Mouse (Mus musculus) liver, embryonic 16.5 days (tissue): Measurements from ENCODE around the gene Tjp3. TPM values are rescaled to one million over a fixed set of nuclear protein-coding genes. Genes with fewer than 3 reads are reported as not detected.

ENCODE experiments used
- ATAC-seq: fragments of 200-750 bp; cut with Nextera tagmentation; 2 replicates; pipeline ENCODE4 v1.8.0; 2017; ENCODE audit warnings: low read depth, mild to moderate bottlenecking, moderate number of reproducible peaks, moderate library complexity
- H3K27ac ChIP-seq: fragments of 300-500 bp; sonication (generic); 2 replicates; pipeline ENCODE4 v1.5.1; 2014; ENCODE audit warnings: mild to moderate bottlenecking, low read length
- H3K27me3 ChIP-seq: fragments of 300-500 bp; sonication (generic); 2 replicates; pipeline ENCODE4 v1.6.1; 2014; ENCODE audit warnings: low read depth, low read length, mixed read lengths; ENCODE audit not compliant: control insufficient read depth, insufficient read depth
- H3K36me3 ChIP-seq: fragments of 300-500 bp; sonication (generic); 2 replicates; pipeline ENCODE4 v1.6.1; 2014; ENCODE audit warnings: mild to moderate bottlenecking; ENCODE audit not compliant: control insufficient read depth, insufficient read depth
- H3K4me1 ChIP-seq: fragments of 300-500 bp; sonication (generic); 2 replicates; pipeline ENCODE4 v1.6.1; 2014; ENCODE audit warnings: low read depth, low read length, mixed read lengths; ENCODE audit not compliant: control insufficient read depth
- H3K4me2 ChIP-seq: fragments of 300-500 bp; sonication (generic); 2 replicates; pipeline ENCODE4 v1.6.1; 2014; ENCODE audit warnings: low read depth, low read length, mixed read lengths
- H3K4me3 ChIP-seq: fragments of 300-500 bp; sonication (generic); 2 replicates; pipeline ENCODE4 v1.5.1; 2014; ENCODE audit warnings: low read depth, mild to moderate bottlenecking, low read length
- H3K9ac ChIP-seq: fragments of 300-500 bp; sonication (generic); 2 replicates; pipeline ENCODE4 v1.6.1; 2014; ENCODE audit warnings: low read depth, low read length
- H3K9me3 ChIP-seq: fragments of 300-500 bp; sonication (generic); replicated peaks from 2 replicates; pipeline ENCODE4 v1.6.1; 2016; ENCODE audit warnings: low read length; ENCODE audit not compliant: control insufficient read depth
- WGBS: fragments of 180-500 bp; shearing (Covaris S2); extraction: QIAGEN DNeasy Blood & Tissue Kit; methylation state at CpG from one replicate; pipeline ENCODE4 v1.1.7; 2014; ENCODE audit not compliant: insufficient replicate concordance; 5-methylcytosine and 5-hydroxymethylcytosine counted together
- polyA plus RNA-seq: library from polyadenylated mRNA; unstranded; fragments of >200 nt; fragmentation: Nextera tagmentation; extraction: Ambion mirVana; gene quantifications from 2 replicates; pipeline ENCODE4 v1.2.1, GENCODE M21; 2015

Gene Tjp3
- polyA plus RNA-seq, 1 experiment from 2014 or later: 1.4 TPM

GRCm38 (mm10) chr10:81328386-81328785, 37.0 kb upstream of the Tjp3 start, which contains the start of gene Tbxa2r:
Gene Tbxa2r (plus strand): TSS chr10:81328731.
- H3K27ac ChIP-seq: peak within 1 kb of the TSS; percentile 56; the same call in 1 of the 2 replicates
- 10% methylated on average over 10 of the region's 10 CpGs for WGBS

GRCm38 (mm10) chr10:81327959-81328358, 36.6 kb upstream of the Tjp3 start:
- H3K4me1 ChIP-seq: peaks cover 8% of the 10 kb centered on the region
- no peak overlapping the region for H3K4me2 ChIP-seq
- H3K9me3 ChIP-seq: no peaks in the 10 kb centered on the region
- H3K9ac ChIP-seq: no peak overlapping the region
- 29% methylated on average over 2 of the region's 2 CpGs for WGBS
- peaks cover 42% of the 10 kb centered on the region for H3K36me3 ChIP-seq
- H3K27me3 ChIP-seq: peaks cover 4% of the 10 kb centered on the region; the same call in 1 of the 2 replicates
- no peak for ATAC-seq
- no peak overlapping the region for H3K27ac ChIP-seq
- no peak overlapping the region for H3K4me3 ChIP-seq

More at GRCm38 (mm10) chr10:81328386-81328785, 37.0 kb upstream of the Tjp3 start, which contains the start of gene Tbxa2r:
- peaks cover 4% of the 10 kb centered on the region; the same call in 1 of the 2 replicates for H3K27me3 ChIP-seq
- H3K9me3 ChIP-seq: no peaks in the 10 kb centered on the region
- peaks cover 8% of the 10 kb centered on the region for H3K4me1 ChIP-seq
- no peak within 1 kb of the TSS for H3K9ac ChIP-seq
- peak; percentile 30 for ATAC-seq
- H3K4me2 ChIP-seq: no peak within 1 kb of the TSS
- peaks cover 38% of the 10 kb centered on the region for H3K36me3 ChIP-seq
- H3K4me3 ChIP-seq: no peak within 1 kb of the TSS

- WGBS: 43% methylated on average over 6 of the region's 6 CpGs
- no peak overlapping the region for H3K4me3 ChIP-seq
- ATAC-seq: peak; percentile 15; the same call in 1 of the 2 replicates
- no peak overlapping the region for H3K9ac ChIP-seq
- H3K36me3 ChIP-seq: peaks cover 52% of the 10 kb centered on the region
- H3K27me3 ChIP-seq: no peaks in the 10 kb centered on the region
- H3K4me1 ChIP-seq: peaks cover 16% of the 10 kb centered on the region
- no peaks in the 10 kb centered on the region for H3K9me3 ChIP-seq
- no peak overlapping the region for H3K4me2 ChIP-seq
- H3K27ac ChIP-seq: no peak overlapping the region; the same call in 1 of the 2 replicates
These were observed 35.5 kb upstream of the Tjp3 start for GRCm38 (mm10) chr10:81326858-81327257.

GRCm38 (mm10) chr10:81325781-81326180, 34.4 kb upstream of the Tjp3 start:
- Histone ChIP-seq H3K27me3 (no peaks in the 10 kb centered on the region), H3K27ac (no peak overlapping the region), H3K9ac (no peak overlapping the region), H3K4me2 (no peak overlapping the region), H3K36me3 (peaks cover 52% of the 10 kb centered on the region), H3K9me3 (no peaks in the 10 kb centered on the region), H3K4me1 (peaks cover 20% of the 10 kb centered on the region), H3K4me3 (no peak overlapping the region)
- 91% methylated on average over 18 of the region's 18 CpGs for WGBS
- ATAC-seq: no peak

GRCm38 (mm10) chr10:81325176-81325575, 33.8 kb upstream of the Tjp3 start:
- H3K27ac ChIP-seq: no peak overlapping the region
- no peak overlapping the region for H3K4me2 ChIP-seq
- no peak overlapping the region for H3K4me3 ChIP-seq
- H3K36me3 ChIP-seq: peaks cover 52% of the 10 kb centered on the region
- WGBS: 91% methylated on average over 21 of the region's 21 CpGs
- peaks cover 20% of the 10 kb centered on the region for H3K4me1 ChIP-seq
- ATAC-seq: no peak
- no peaks in the 10 kb centered on the region for H3K27me3 ChIP-seq
- H3K9ac ChIP-seq: no peak overlapping the region
- no peaks in the 10 kb centered on the region for H3K9me3 ChIP-seq

- Histone ChIP-seq H3K36me3 (peaks cover 52% of the 10 kb centered on the region), H3K4me2 (no peak overlapping the region), H3K27ac (no peak overlapping the region), H3K9ac (no peak overlapping the region), H3K4me3 (no peak overlapping the region), H3K27me3 (no peaks in the 10 kb centered on the region), H3K4me1 (peaks cover 31% of the 10 kb centered on the region), H3K9me3 (no peaks in the 10 kb centered on the region)
- WGBS: 95% methylated on average over 18 of the region's 18 CpGs
- no peak for ATAC-seq
These were observed 32.6 kb upstream of the Tjp3 start for GRCm38 (mm10) chr10:81323791-81324530.

GRCm38 (mm10) chr10:81323141-81323775, 31.9 kb upstream of the Tjp3 start:
- no peak overlapping the region for H3K27ac ChIP-seq

GRCm38 (mm10) chr10:81322444-81322843, 31.1 kb upstream of the Tjp3 start:
- Histone ChIP-seq H3K36me3 (peaks cover 52% of the 10 kb centered on the region), H3K9me3 (no peaks in the 10 kb centered on the region), H3K9ac (peak overlapping the region; percentile 88; the same call in 1 of the 2 replicates), H3K4me3 (peak overlapping the region; percentile 78), H3K27me3 (no peaks in the 10 kb centered on the region), H3K27ac (no peak overlapping the region; the same call in 1 of the 2 replicates), H3K4me2 (peak overlapping the region; percentile 89), H3K4me1 (peaks cover 40% of the 10 kb centered on the region)
- 90% methylated on average over 27 of the region's 27 CpGs for WGBS
- ATAC-seq: no peak

More at GRCm38 (mm10) chr10:81323141-81323775, 31.9 kb upstream of the Tjp3 start:
- WGBS: 92% methylated on average over 23 of the region's 23 CpGs
- Histone ChIP-seq H3K9ac (no peak overlapping the region), H3K4me2 (no peak overlapping the region), H3K4me3 (no peak overlapping the region), H3K27me3 (no peaks in the 10 kb centered on the region), H3K36me3 (peaks cover 52% of the 10 kb centered on the region), H3K4me1 (peaks cover 35% of the 10 kb centered on the region), H3K9me3 (no peaks in the 10 kb centered on the region)
- no peak for ATAC-seq

- 2% methylated on average over 20 of the region's 20 CpGs for WGBS
- no peak for ATAC-seq
These were observed 30.1 kb upstream of the Tjp3 start for GRCm38 (mm10) chr10:81321436-81321835.

More at GRCm38 (mm10) chr10:81321436-81321835, 30.1 kb upstream of the Tjp3 start:
- peak overlapping the region; percentile 92 for H3K27ac ChIP-seq
- H3K4me2 ChIP-seq: peak overlapping the region; percentile 89
- H3K27me3 ChIP-seq: no peaks in the 10 kb centered on the region
- H3K4me3 ChIP-seq: peak overlapping the region; percentile 78
- H3K36me3 ChIP-seq: peaks cover 44% of the 10 kb centered on the region
- no peaks in the 10 kb centered on the region for H3K9me3 ChIP-seq
- H3K4me1 ChIP-seq: peaks cover 46% of the 10 kb centered on the region
- H3K9ac ChIP-seq: peak overlapping the region; percentile 88
